Mouse (Mus musculus): ENCODE measurements around the gene Hsd3b1.
"Not testable (repeated sequence)": the region's sequence is repeated elsewhere in the genome, so short reads cannot be mapped to it uniquely, and the experiment has no call there.

Gene Hsd3b1

DNA sequence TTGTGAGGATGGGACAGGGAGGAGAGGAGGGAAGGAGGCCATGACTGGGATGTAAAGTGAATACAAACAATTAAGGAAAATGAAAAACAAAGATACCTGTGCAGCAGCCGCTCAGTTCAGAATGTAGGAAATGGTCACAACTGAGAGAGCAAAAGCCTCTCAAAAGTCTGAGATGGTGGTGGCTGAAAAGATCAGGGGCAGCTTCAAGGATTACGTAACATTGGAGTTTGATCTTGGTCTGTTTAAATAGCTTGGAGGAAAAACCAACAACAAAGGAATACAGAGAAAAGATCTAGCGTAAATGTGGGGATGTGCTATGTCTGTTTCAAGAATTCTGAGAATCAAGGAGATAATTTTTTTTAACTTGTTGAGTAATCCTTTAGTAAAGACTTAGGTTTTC, at the start of gene Hsd3b1:
Gene Hsd3b1 (minus strand): TSS at position 219 of the 400 bp plus-strand sequence.
- DNase-seq (ENCODE audit: low read depth, low spot score), result no peak

DNA sequence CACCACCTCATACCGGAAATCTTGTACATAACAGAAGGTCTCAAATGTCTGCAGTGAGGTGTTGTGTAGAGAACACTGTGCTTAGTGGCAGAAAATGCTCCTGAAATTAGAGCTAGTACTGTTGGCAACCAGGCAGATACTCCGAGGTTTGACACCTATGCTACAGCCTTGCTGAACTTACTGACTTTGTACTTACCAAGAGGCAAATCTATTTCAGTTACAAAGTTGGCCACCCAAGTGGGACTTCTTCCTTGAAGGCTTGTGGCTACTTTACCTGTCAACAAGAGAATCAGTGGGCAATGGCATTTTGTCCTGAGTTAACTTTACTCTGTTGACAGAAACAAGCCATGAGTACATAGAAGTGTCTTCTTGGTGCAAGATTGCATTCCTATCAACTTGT, 38.0 kb upstream of the Hsd3b1 start:
- no peak for DNase-seq (ENCODE audit: low read depth, low spot score)

DNA sequence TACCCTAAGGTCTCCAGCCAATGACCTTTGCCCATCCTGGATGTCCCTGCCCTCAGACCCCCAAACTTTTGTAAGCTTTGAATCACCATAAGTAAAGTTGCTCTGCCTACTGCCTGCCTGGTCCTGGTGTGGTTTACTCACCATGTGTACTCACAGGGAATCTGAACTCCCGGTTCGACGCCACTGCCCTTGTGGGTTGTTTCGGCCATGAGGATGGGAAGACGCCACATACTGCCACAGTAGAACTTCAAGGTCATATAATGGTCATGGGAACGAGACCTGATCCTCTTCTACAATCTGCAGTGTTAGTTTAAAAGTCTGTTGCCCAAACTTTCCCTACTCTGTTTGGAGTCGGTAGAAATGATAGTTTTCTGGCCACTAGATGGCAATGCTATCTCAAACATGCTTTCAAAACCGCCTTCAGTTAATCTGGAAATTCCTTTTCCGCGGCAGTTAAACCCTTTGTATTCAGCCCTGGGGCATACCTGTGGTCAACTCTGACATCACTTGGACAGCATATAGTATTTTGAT, 35.5 kb upstream of the Hsd3b1 start:
- peak; percentile 25 for DNase-seq (ENCODE audit: low read depth, low spot score)

DNA sequence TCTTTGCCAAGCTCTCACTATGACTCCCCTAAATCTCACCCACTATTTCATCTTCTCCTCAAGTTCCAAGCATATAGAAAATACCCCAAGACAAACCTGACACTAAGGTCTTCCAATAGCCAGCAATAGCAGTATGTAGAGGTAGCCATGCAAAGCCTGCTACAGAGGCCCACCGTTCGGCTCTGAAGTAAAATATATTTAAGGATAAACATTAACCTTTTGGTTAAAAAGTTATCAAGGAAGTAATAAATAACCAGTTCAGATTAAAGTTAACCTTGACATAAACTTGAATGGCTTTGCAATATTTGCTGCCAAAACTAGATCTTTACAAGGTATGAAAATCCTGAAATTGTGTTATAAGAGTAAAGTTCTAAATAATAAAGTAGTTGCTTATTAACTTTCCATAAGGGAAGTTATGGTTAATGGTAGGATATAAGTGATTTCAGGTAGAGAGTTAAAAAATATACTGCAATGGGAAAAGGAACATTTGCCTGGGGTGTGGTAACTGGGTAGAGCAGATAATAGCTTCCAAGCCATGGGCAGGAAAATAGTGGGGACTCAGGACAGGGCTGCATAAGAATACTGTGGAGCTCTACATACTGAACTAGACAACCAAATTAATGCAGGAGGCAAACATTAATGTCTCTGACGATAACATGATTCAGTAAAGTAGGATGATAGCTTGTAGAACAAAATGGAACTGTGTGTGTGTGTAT, 33.6 kb upstream of the Hsd3b1 start, which contains the start of gene Hao2:
Gene Hao2 (minus strand): TSS at position 183 of the 716 bp plus-strand sequence.
- DNase-seq (ENCODE audit: low read depth, low spot score), result no peak

DNA sequence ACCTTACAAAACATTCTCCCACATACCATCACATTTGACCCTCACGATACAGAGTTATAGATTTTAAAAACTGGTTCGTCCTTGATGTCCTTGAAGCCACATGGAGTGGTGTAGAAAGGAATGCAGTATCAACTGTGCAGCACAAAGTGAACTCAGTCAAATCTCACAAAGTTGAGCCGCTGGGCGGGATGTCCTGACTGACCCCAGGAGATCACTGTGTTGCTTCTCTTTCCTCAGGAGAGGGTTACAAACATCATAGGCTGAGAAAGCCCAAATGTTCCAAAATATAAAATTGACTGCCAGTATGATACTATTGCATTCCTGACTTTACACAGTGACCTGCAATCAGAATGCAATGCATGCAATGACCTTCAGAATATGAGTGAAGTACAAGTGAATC, 30.8 kb upstream of the Hsd3b1 start:
- DNase-seq (ENCODE audit: low read depth, low spot score), result no peak

DNA sequence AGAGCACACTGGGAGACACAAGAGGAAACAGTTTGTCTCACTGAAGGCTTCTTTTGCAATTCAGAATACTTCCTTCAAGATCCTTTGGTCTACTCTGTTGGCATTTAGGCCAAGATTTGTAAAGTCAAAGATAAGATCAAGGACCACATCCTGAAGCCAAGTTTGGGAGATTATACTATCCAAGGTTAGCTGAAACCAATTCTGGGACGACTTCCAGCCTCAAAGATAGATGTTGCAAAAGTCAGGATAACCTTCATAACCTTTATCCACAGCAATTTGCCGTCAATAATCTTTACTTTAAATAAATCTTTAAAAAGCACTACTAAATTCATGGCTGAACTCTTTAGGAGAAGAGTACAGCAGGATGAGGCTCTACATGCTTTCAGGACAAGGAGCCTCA, 28.6 kb upstream of the Hsd3b1 start:
- no peak for DNase-seq (ENCODE audit: low read depth, low spot score)

DNA sequence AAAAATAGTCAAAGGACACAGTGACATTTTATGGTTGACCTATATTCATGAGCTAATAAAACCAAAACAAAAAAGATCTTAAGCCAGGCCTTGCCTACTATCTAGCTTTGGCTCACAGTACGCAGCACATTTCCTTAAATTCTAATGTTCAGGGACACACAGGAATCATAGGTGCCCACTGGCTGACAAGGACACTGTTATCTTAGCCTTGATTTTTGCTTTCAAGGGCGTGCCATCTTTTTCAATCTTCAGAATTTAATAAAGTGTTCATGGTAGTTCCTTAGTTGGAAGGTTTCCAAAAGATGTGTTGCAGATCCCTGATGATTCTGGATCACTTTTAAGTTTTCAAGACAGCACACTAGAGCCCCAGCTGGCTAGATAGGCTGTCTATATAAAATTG, 21.2 kb upstream of the Hsd3b1 start:
- DNase-seq (ENCODE audit: low read depth, low spot score), result no peak

DNA sequence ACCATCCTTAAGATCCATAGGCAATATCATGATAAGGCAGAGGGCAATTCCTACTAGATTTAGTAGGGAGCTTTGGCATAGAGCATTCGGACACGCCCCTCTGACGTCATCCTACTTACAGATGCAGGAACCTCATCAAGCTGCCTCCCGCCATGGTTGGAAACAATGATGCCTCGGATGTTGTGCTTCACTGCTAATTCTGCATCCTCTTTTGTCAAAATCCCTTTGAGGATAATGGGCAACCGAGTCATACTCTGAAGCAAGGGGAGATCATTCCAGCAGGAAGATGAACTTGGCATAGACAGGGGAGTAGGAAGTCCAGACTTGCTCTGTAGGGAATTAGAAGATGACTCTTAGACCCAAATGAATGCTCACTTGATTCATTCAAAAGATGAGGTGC, 20.6 kb upstream of the Hsd3b1 start:
- peak; percentile 2 for DNase-seq (ENCODE audit: low read depth, low spot score)

DNA sequence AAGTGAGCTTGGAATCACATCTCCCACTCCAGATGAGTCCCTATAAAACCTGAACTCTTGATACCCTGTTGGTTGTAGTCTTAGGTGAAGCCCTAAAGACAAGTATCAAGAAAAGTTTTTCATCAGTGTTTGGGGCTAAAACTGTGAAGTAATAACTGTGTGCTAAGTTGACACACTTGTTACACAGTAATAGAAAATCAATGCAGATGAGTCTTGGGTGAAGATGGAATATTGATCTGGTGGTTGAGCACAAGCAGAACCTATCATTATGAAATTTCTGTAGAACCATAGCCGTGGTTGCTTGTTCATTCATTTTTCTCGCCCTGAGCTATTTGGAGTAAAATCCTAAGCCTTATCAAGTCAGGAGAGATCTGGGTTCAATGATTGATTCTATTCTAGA, 8.6 kb upstream of the Hsd3b1 start:
- no peak for DNase-seq (ENCODE audit: low read depth, low spot score)

DNA sequence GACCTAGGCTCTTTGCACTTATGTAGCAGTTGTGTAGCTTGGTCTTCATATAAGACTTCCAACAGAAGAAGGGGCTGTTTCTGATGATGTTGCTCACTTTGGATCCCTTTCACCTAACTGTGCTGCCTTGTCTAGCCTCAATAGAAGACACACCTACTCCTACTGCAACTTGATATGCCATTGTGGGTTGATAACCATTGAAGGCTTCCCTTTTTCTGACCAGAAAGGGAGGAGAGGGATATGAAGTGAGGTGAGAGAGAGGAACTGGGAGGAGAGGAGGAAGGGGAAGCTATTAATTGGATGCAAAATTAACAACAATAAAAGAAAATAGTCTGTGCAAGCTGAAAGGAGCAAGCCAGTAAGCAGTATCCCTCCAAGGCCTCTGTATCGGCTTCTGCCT, 3.2 kb upstream of the Hsd3b1 start:
- no peak for DNase-seq (ENCODE audit: low read depth, low spot score)

DNA sequence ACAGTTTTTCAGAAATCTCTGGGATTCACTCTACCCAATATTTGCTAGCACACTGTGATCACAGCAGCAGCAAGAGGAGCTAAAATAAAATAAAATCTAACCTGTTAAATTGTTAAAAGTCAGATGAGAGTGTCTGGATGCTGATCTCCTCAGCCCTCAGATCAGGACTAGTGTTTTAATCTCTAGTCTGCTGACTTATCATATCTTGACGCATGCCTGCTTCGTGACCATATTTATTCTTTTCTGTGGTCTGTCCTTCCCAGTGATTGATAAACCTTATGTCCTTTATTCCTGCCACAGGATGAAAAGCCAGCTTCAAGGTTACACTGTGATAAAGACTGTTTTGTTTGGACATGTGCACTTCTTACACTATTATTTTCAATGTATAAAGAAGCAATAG, 1.5 kb downstream of the Hsd3b1 start:
- DNase-seq (ENCODE audit: low read depth, low spot score), result no peak

DNA sequence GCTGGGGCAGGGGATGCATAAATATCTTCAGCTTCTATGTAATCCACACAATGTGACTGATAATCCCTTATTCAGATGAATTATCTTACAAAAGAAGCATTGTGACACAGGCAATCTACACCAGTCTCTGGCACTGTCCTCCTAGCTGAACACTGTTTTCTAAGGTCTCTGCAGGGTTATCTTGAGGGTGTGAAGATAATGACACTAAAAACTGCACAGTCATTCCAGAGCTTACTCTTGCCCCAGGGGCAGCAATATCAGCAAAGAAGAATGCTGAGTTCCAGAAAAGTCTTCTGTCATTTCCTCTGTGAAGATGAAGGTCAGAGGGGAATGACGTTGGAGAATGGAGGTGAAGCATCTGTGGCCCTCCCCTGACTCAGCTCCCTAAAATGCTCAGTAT, 2.7 kb downstream of the Hsd3b1 start:
- DNase-seq (ENCODE audit: low read depth, low spot score), result no peak

DNA sequence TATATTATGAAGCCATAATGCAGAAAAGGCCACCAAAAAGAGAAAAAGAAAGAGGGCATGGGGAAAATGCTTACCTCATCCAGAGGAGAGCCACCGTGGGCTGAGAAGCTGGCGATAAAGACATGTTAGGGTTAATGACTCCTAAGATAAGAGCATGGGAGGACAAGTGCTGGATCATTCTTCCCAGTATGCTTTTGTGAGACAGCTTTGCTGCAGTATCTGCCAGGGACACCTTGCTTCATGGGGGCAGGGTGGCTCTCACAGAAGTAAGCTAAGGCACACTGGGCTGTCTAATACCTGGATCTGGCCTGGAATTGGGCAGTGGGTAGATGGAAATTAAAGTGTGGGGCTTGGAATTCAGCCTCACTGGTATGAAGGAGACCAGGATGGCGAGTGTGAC, 4.4 kb downstream of the Hsd3b1 start:
- no peak for DNase-seq (ENCODE audit: low read depth, low spot score)

DNA sequence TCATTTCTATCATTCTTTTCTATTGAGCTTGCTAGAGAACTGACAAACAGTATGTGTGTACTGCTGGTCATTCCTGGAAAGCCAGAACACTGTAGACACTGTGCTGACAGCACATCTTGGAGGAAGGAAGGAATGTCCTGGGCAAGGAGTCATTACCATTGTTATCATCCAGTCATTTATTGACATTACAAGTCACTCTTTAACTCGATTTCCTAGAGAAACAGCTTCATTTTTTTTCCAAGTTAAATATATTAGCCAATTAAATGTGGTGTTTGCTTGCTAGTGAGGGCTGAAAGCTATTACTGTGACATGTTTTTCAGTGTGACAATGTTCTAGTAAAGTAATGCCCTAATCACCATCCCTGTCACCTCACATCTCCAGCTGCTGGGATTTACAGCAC, 5.9 kb downstream of the Hsd3b1 start:
- DNase-seq (ENCODE audit: low read depth, low spot score), result no peak

DNA sequence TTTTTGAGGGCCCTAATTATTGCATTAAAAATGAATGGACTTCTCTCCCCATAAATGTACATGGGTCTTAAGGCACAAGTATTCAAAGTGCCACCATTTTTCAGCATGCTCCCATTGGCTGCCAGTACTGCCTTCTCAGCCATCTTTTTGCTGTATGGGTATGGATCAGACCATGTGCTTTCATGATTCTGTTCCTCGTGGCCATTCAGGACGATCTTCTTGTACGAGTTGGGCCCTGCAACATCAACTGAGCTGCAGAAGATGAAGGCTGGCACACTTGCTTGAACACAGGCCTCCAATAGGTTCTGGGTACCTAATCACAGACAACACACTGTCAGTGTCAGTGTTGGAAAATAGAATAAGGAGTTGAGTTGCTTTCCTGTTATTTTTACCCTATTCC, 6.5 kb downstream of the Hsd3b1 start:
- DNase-seq (ENCODE audit: low read depth, low spot score), result no peak

DNA sequence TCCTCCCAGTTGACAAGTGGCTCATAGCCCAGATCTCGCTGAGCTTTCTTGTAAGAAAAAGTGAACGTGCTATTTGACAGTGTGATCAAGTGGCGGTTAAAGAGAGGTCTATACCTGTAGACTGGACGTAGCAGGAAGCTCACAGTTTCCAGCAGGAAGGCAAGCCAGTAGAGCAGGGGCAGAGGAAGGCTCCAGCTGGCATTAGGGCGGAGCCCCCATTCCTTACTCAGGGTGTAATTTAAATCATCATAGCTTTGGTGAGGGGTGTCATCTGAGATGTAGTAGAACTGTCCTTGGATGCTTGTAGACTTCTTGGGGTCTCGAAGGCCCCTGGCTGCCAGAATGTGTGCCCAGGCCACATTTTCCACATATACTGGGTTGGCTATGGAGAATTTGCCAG, 7.0 kb downstream of the Hsd3b1 start:
- DNase-seq (ENCODE audit: low read depth, low spot score), result no peak

DNA sequence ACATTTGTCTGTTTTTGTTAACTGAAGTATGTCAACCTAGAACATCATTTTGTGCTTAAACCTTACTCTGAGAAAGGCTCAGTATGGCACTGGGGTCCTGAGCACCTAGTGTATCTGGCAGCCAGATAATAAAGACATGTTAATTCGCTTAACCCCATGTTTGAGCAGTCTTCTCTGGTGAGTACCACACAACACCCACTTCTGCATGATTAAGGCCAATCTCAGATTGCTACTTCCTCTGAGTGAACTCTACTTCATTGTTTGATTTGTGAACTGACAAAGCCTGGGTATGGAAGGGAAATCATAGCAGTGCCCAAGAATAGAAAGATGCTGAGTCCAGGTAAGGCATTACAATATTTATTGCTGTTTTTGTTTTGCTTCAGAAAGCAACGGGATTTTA, 7.7 kb downstream of the Hsd3b1 start:
- DNase-seq (ENCODE audit: low read depth, low spot score), result no peak

DNA sequence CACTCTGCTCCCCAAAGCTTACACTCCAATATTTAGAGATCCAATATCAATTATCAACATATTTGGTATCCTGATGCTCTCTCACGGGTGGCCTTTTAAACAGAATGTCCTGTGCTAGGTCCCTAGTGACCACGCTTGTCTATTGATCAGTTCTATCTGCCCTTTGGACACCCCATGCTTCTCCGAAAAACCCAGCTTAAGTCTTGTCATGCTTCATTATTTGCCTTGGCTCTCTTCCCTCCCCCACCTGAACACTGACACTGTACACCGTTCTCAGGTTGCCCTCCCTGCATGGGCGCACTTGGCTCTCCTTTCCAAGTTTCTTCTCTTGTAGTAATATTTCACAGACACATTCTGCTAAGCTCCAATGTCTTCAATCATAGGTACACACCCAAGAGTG, 9.3 kb downstream of the Hsd3b1 start:
- no peak for DNase-seq (ENCODE audit: low read depth, low spot score)

DNA sequence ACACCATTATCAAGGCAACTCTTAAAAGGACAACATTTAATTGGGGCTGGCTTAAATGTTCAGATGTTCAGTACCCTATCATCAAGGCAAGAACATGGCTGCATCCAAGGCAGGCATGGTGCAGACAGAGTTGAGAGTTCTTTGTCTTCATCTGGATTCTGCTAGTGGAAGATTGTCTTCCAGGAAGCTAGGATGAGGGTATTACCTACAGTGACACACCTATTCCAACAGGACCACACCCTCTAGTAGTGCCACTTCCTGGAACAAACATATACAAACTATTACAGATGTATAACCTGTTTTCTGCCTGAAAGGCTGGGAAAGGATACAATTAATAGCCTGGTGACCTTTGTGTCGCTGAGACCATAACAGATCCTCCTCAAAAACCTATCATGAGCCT, 10.7 kb downstream of the Hsd3b1 start:
- no peak for DNase-seq (ENCODE audit: low read depth, low spot score)

DNA sequence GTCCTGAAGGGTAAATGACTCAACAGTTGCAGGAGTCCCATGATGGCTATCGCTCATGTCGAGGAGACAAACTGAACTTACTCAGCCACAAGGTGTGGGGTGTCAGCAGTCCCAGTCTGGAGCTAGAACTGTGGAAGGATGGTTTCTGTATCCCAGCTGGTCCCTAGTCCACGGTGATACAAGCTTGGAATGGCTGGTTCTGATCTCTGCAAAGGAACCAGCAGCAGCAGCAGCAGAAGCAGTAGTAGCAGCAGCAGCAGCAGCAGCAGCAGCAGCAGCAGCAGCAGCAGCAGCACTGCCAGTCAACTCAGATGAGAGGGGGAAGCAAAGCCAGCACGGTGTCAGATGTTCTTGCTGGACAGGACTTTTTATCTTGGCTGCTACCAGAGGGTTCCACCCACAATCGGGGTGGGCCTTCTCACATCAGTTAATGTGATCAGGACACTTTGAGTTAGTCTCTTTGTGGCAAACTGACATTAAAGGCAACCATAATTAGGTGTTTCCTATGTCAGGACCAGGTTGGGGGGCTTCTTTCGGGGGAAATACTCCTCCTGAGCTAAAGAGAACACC, 45.4 kb downstream of the Hsd3b1 start, which contains the start of gene Hsd3b6:
Gene Hsd3b6 (minus strand): TSS at position 343 of the 570 bp plus-strand sequence.
- DNase-seq (ENCODE audit: low read depth, low spot score), result no peak

DNA sequence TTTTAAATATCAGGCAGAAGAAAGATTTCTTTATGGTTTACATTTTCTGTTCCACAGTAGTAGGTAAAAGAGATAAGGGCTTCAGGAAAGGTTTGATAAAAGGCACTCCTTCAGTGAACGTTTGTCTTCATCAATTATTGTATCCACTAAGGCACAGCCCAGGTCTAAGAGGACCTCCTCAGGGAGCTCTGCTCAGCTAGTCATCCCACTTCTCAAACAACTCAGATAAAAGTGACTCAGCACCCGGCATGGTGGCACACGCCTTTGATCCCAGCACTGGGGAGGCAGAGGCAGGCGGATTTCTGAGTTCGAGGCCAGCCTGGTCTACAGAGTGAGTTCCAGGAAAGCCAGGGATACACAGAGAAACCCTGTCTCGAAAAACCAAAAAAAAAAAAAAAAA, 46.9 kb downstream of the Hsd3b1 start:
- DNase-seq (ENCODE audit: low read depth, low spot score), result not testable (repeated sequence)

DNA sequence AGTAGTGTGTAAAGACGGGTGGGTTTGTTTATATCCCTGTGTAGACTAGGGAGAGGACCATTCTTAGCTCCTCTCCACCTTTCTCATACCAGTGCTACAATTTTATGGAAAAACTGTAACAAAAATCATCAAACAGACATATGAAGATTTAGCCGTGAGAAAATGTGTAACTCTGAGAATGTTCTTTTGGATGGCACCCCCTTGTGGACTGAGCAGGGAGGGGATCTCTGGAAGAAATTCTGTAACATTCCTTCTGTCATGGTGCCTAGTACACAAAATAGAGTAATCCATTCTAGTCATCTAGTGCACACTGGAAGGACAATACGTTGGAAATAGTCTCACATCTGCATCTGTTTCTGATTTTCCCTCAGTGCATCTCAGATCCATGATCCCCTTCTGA, 54.6 kb downstream of the Hsd3b1 start:
- not testable (repeated sequence) for DNase-seq (ENCODE audit: low read depth, low spot score)
